Mouse (Mus musculus) brain, embryonic 14.5 days (tissue): Measurements from ENCODE around the gene Tmcc3.

Source experiments
- CTCF ChIP-seq: fragments of 200-500 bp; IDR thresholded peaks from 2 replicates; pipeline ENCODE4 v1.5.1; 2012; ENCODE audit warnings: inconsistent platforms, mild to moderate bottlenecking, moderate library complexity, borderline replicate concordance; ENCODE audit not compliant: insufficient read depth, insufficient read length; ENCODE audit errors: extremely low read depth
- POLR2A ChIP-seq: fragments of 200-500 bp; IDR thresholded peaks from 2 replicates; pipeline ENCODE4 v1.6.1; 2012; ENCODE audit warnings: mild to moderate bottlenecking, inconsistent platforms, borderline replicate concordance; ENCODE audit not compliant: poor library complexity, insufficient read depth, insufficient read length, severe bottlenecking; ENCODE audit errors: extremely low read depth

DNA sequence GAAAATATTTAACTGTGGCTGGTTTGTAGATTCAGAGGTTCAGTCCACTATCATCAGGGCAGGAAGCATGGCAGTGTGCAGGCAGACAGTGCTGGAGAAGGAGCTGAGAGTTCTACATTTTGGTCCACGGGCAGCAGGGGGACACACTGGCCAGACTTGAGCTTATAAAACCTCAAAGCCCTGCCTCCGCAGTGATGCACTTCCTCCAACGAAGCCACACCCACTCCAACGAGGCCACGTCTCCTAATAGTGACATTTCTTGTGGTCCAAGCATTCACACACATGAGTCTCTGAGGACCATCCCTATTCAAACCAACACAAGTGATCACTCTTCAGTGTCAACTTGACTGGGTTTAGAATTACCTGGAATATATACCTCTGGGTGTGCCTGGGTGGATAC, 327.5 kb downstream of the Tmcc3 start:
- no peak for TF ChIP-seq POLR2A
- TF ChIP-seq CTCF, result no peak
